Mouse (Mus musculus): ENCODE data around the gene Olfr1378. TPM values are rescaled to one million over a fixed set of nuclear protein-coding genes. Genes with fewer than 3 reads are reported as not detected.
A peak's percentile ranks its signal among the peaks of the same experiment; 100 is the strongest.

The Olfr1378 gene
- not detected in 2 replicates for polyA plus RNA-seq (2012; rRNA removed)

DNA sequence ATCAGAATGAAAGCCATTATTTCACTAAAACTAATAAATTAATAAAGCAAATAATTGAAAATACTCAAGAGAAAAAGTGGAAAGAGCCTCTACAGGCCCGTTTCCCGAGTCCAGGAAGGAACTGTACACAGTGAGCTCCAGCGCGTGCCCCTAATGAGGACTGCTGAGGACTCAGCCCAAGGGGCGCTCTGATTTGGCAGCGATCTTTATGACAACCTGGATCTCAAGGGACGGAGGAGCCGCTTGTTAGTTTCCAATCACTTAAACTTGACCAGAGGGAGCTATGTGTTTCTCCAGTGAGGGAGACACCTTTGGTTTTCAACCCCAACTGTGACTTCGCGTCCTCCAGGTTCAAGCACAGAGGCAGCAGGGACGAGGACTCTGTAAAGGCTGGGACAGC lies at the start of gene Olfr1378:
Gene Olfr1378, plus strand, starts transcription at position 301 of the 400 bp plus-strand sequence.
- 93% methylated on average over 11 of the region's 11 CpGs for WGBS
- no peak for DNase-seq (ENCODE audit: low read depth in 1 of 2, low spot score in 2 of 2)
- no peak for TF ChIP-seq POLR2A (IDR thresholded peaks at IDR 0.05; ENCODE audit: low read depth, low read length)
- TF ChIP-seq CTCF (IDR thresholded peaks at IDR 0.05; ENCODE audit: extremely low read depth, insufficient read depth, insufficient read length, insufficient replicate concordance), result no peak
- H3K4me3 ChIP-seq (ENCODE audit: extremely low read depth, insufficient read depth, insufficient read length), result no peak within 1 kb of the TSS
- H3K36me3 ChIP-seq (ENCODE audit: control insufficient read depth, insufficient read depth, low read length), result no peaks in the 10 kb centered on the region
- no peak within 1 kb of the TSS for H3K27ac ChIP-seq (ENCODE audit: insufficient read depth, low read length)
- H3K4me1 ChIP-seq (ENCODE audit: control insufficient read depth, insufficient read depth, insufficient read length), result no peaks in the 10 kb centered on the region
- no peaks in the 10 kb centered on the region for H3K27me3 ChIP-seq (ENCODE audit: control insufficient read depth, insufficient read depth, low read length)

DNA sequence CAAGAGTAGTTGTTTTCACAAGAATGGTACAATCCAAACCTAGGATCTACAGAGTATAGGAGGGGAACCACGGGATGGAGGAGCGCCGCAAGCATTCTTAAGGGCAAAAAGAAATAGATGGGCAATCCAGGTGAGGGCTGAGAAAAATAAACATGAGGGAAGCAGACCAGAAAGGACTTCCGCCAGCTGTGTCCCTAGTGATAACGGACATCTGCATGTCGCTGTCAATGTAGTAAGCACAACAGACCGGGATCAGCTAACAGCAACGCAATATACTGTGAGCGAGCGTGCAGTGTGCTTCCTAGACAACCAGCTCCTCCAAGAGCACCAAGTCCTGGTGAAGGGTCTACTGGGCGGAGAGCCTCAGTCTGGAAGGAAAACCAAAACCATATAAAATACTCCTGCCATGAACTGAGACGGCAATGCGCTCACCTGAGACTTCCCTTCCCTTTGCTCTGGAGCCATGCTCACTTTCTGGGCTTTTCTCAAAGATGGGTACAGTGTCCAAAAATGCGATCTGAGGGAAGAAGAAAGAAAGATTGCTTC lies 35.8 kb upstream of the Olfr1378 start:
- TF ChIP-seq CTCF (IDR thresholded peaks at IDR 0.05; ENCODE audit: extremely low read depth, insufficient read depth, insufficient read length, insufficient replicate concordance) (no peak), POLR2A (IDR thresholded peaks at IDR 0.05; ENCODE audit: low read depth, low read length) (no peak)
- no peak for DNase-seq (ENCODE audit: low read depth in 1 of 2, low spot score in 2 of 2)
- H3K27ac ChIP-seq (ENCODE audit: insufficient read depth, low read length), result no peak overlapping the region

DNA sequence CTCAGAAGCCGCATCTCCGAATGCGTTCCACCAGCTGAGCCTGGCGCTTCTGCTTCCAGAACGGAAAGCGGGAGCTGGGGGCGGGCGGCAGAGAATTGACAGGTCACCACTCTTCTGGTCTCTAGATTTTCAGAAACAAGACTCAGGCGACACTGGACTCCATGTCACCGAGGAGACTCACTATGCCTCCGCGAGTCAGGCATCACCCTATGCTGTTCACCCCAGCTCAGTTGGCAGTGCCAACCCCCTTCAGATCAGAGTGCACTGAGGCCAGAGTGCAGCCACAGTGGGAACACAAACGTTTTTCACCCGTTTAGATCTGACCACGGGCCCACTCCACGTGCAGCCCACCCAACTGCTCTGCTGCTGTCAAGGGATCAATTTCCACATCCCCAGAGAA lies 35.3 kb upstream of the Olfr1378 start:
- Histone ChIP-seq H3K36me3 (ENCODE audit: control insufficient read depth, insufficient read depth, low read length) (no peaks in the 10 kb centered on the region), H3K27ac (ENCODE audit: insufficient read depth, low read length) (no peak overlapping the region), H3K27me3 (ENCODE audit: control insufficient read depth, insufficient read depth, low read length) (no peaks in the 10 kb centered on the region), H3K4me3 (ENCODE audit: extremely low read depth, insufficient read depth, insufficient read length) (peak overlapping the region; percentile 65), H3K4me1 (ENCODE audit: control insufficient read depth, insufficient read depth, insufficient read length) (0 out of 2 replicates have a peak, but pooled peaks cover 3% of the 10 kb centered on the region)
- DNase-seq (ENCODE audit: low read depth in 1 of 2, low spot score in 2 of 2), result no peak
- 6% methylated on average over 16 of the region's 16 CpGs for WGBS
- TF ChIP-seq CTCF (IDR thresholded peaks at IDR 0.05; ENCODE audit: extremely low read depth, insufficient read depth, insufficient read length, insufficient replicate concordance) (no peak), POLR2A (IDR thresholded peaks at IDR 0.05; ENCODE audit: low read depth, low read length) (no peak)

More for the DNA sequence above, 35.8 kb upstream of the Olfr1378 start:
- H3K4me3 ChIP-seq (ENCODE audit: extremely low read depth, insufficient read depth, insufficient read length), result peak overlapping the region; percentile 65
- H3K36me3 ChIP-seq (ENCODE audit: control insufficient read depth, insufficient read depth, low read length), result no peaks in the 10 kb centered on the region
- 15% methylated on average over 14 of the region's 14 CpGs for WGBS
- no peaks in the 10 kb centered on the region for H3K27me3 ChIP-seq (ENCODE audit: control insufficient read depth, insufficient read depth, low read length)
- 0 out of 2 replicates have a peak, but pooled peaks cover 3% of the 10 kb centered on the region for H3K4me1 ChIP-seq (ENCODE audit: control insufficient read depth, insufficient read depth, insufficient read length)

DNA sequence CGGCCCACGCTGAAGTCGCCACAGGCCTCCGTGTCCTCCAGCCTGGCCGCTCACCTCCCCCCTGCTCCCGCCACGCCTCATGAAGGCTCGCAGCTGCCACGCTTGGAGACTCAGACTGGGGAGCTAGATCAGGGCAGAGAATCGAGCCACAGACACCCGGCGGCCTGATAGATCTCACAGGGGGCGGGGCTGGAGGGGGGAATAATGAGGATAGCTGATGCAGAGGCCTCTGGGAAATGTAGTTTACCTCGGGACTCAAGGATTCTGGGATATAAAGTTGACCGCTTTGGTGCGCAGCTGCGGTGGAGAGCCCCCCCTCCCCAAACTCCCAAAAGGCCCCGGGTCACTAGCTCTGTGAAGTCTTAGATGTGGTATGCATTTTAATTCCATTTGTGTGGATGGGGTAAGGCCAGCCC lies 34.9 kb upstream of the Olfr1378 start, which contains the start of gene Zfp354b:
Gene Zfp354b, minus strand, starts transcription at position 183 of the 416 bp plus-strand sequence.
- DNase-seq (ENCODE audit: low read depth in 1 of 2, low spot score in 2 of 2), result peak; percentile 11 to 54
- Histone ChIP-seq H3K36me3 (ENCODE audit: control insufficient read depth, insufficient read depth, low read length) (no peaks in the 10 kb centered on the region), H3K4me1 (ENCODE audit: control insufficient read depth, insufficient read depth, insufficient read length) (0 out of 2 replicates have a peak, but pooled peaks cover 3% of the 10 kb centered on the region), H3K27ac (ENCODE audit: insufficient read depth, low read length) (no peak within 1 kb of the TSS), H3K4me3 (ENCODE audit: extremely low read depth, insufficient read depth, insufficient read length) (peak within 1 kb of the TSS; percentile 65), H3K27me3 (ENCODE audit: control insufficient read depth, insufficient read depth, low read length) (no peaks in the 10 kb centered on the region)
- TF ChIP-seq CTCF (IDR thresholded peaks at IDR 0.05; ENCODE audit: extremely low read depth, insufficient read depth, insufficient read length, insufficient replicate concordance), result no peak
- TF ChIP-seq POLR2A (IDR thresholded peaks at IDR 0.05; ENCODE audit: low read depth, low read length), result no peak
- WGBS, result 1% methylated on average over 18 of the region's 18 CpGs

DNA sequence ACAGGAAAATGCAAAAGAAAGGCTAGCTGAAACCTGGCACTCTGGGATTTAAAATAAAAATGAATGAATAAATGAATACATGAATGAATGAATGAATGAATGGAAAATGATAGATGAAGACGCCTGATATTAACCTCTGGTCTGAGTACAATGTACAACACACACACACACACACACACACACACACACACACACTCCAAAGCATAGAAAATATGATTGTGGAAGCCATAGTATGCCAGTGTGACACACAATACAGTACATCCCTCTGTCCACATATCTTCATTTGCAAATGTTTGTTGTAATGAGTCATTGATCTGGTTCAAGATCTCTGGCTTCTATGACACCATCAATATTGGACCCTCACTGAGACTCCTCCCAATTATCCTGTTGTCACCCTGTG lies 34.3 kb upstream of the Olfr1378 start:
- Histone ChIP-seq H3K36me3 (ENCODE audit: control insufficient read depth, insufficient read depth, low read length) (no peaks in the 10 kb centered on the region), H3K4me3 (ENCODE audit: extremely low read depth, insufficient read depth, insufficient read length) (no peak overlapping the region), H3K4me1 (ENCODE audit: control insufficient read depth, insufficient read depth, insufficient read length) (0 out of 2 replicates have a peak, but pooled peaks cover 3% of the 10 kb centered on the region), H3K27ac (ENCODE audit: insufficient read depth, low read length) (no peak overlapping the region), H3K27me3 (ENCODE audit: control insufficient read depth, insufficient read depth, low read length) (no peaks in the 10 kb centered on the region)
- no peak for TF ChIP-seq POLR2A (IDR thresholded peaks at IDR 0.05; ENCODE audit: low read depth, low read length)
- no peak for TF ChIP-seq CTCF (IDR thresholded peaks at IDR 0.05; ENCODE audit: extremely low read depth, insufficient read depth, insufficient read length, insufficient replicate concordance)
- 82% methylated on average over 1 of the region's 1 CpGs for WGBS
- DNase-seq (ENCODE audit: low read depth in 1 of 2, low spot score in 2 of 2), result no peak

DNA sequence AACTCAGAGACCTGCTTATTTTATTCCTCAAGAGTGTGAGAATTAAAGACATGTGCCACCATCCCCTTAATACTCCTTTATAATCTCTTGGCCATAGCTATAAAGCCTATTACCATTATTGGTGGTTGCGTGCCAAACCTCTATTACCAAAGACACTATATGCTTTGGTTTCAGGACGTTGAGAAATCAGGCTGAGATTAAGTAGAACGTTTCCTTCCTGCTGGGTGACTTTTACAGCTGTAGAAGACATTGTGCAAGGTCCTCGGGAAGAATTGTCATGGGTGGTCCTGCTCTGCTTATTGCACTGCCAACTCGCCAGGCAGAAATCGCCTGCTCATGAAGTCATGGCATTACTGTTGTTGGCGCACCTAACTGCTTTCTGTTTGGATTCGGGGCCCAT lies 27.9 kb upstream of the Olfr1378 start:
- Histone ChIP-seq H3K27ac (ENCODE audit: insufficient read depth, low read length) (no peak overlapping the region), H3K36me3 (ENCODE audit: control insufficient read depth, insufficient read depth, low read length) (no peaks in the 10 kb centered on the region), H3K4me3 (ENCODE audit: extremely low read depth, insufficient read depth, insufficient read length) (no peak overlapping the region), H3K27me3 (ENCODE audit: control insufficient read depth, insufficient read depth, low read length) (no peaks in the 10 kb centered on the region), H3K4me1 (ENCODE audit: control insufficient read depth, insufficient read depth, insufficient read length) (no peaks in the 10 kb centered on the region)
- WGBS, result 76% methylated on average over 8 of the region's 8 CpGs
- no peak for DNase-seq (ENCODE audit: low read depth in 1 of 2, low spot score in 2 of 2)
- TF ChIP-seq POLR2A (IDR thresholded peaks at IDR 0.05; ENCODE audit: low read depth, low read length), result no peak
- TF ChIP-seq CTCF (IDR thresholded peaks at IDR 0.05; ENCODE audit: extremely low read depth, insufficient read depth, insufficient read length, insufficient replicate concordance), result no peak
